Mouse (Mus musculus): ENCODE data around the gene Nos2. TPM values are rescaled to one million over a fixed set of nuclear protein-coding genes. Genes with fewer than 3 reads are reported as not detected.

Nos2 gene
- total and polyA plus RNA-seq, 3 experiments = not detected

Other genes with a start within 250 kb of the Nos2 start
- 17.9 and 20.0 TPM in 2 replicates for gene Nlk, start 223.4 kb upstream of the Nos2 start, total RNA-seq (2012; rRNA removed)
- gene Nlk, start 223.4 kb upstream of the Nos2 start, polyA plus RNA-seq (2012; ENCODE audit: insufficient read depth in 1 of 2, insufficient read length in 2 of 2, low read depth in 1 of 2, low replicate concordance in 2 of 2, missing spikeins in 1 of 2) = 10 to 100 TPM in 1 of 2 experiments, not detected in 1; 16.9 TPM
- gene Ccnq, start 169.1 kb upstream of the Nos2 start, total RNA-seq (2012; rRNA removed) = 74.1 and 77.5 TPM in 2 replicates
- gene Ccnq, start 169.1 kb upstream of the Nos2 start, polyA plus RNA-seq (2012; ENCODE audit: insufficient read depth in 1 of 2, insufficient read length in 2 of 2, low read depth in 1 of 2, low replicate concordance in 2 of 2, missing spikeins in 1 of 2) = 10 to 100 TPM in 1 of 2 experiments, not detected in 1; 80.5 TPM
- gene Lyrm9, start 94.2 kb upstream of the Nos2 start, total RNA-seq (2012; rRNA removed) = 31.6 and 37.5 TPM in 2 replicates
- 10 to 100 TPM in 1 of 2 experiments, not detected in 1; 48.6 TPM for gene Lyrm9, start 94.2 kb upstream of the Nos2 start, polyA plus RNA-seq (2012; ENCODE audit: insufficient read depth in 1 of 2, insufficient read length in 2 of 2, low read depth in 1 of 2, low replicate concordance in 2 of 2, missing spikeins in 1 of 2)
- 160 and 184 TPM in 2 replicates for gene Lgals9, start 64.2 kb downstream of the Nos2 start, total RNA-seq (2012; rRNA removed)
- 100 to 1,000 TPM; 228 to 287 TPM for gene Lgals9, start 64.2 kb downstream of the Nos2 start, polyA plus RNA-seq (2012; ENCODE audit: insufficient read depth in 1 of 2, insufficient read length in 2 of 2, low read depth in 1 of 2, low replicate concordance in 2 of 2, missing spikeins in 1 of 2)
- gene Ksr1, start 225.6 kb downstream of the Nos2 start, total RNA-seq (2012; rRNA removed) = 9.7 and 10.5 TPM in 2 replicates
- 10 to 100 TPM in 1 of 2 experiments, not detected in 1; 18.4 TPM for gene Ksr1, start 225.6 kb downstream of the Nos2 start, polyA plus RNA-seq (2012; ENCODE audit: insufficient read depth in 1 of 2, insufficient read length in 2 of 2, low read depth in 1 of 2, low replicate concordance in 2 of 2, missing spikeins in 1 of 2)